Mouse (Mus musculus): ENCODE data around the gene Tex264. TPM values are rescaled to one million over a fixed set of nuclear protein-coding genes. Genes with fewer than 3 reads are reported as not detected.

The Tex264 gene
- polyA plus RNA-seq, 1 experiment from 2014 or later, result 67.2 TPM

DNA sequence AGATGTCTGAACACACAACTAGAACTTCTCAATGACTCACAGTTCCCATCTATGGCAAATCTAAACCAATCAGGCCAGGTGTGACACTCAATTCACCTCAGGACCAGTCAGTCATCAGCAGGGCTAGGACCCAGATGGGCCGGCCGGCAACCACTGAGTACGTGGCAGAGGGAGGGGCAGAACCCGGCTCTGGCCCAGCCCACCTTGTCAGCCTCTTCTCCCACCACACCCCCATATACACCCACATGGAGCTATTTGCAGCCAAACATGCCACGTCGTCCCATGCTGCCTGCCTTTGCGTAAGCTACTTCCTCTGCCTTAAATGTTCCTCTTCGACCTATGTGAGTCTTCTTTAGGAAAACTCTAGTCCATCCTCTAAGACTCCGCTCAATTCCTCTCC lies 9.8 kb downstream of the Tex264 start:
- peaks cover 16% of the 10 kb centered on the region for H3K36me3 ChIP-seq (ENCODE audit: control insufficient read depth, insufficient read depth, low read length)
- no peak overlapping the region for H3K4me3 ChIP-seq (ENCODE audit: low read depth, low read length)
- H3K27ac ChIP-seq (ENCODE audit: low read depth, low read length), result no peak overlapping the region
- 80% methylated on average over 9 of the region's 9 CpGs for WGBS
- no peak overlapping the region for H3K4me2 ChIP-seq (ENCODE audit: low read depth, low read length)
- no peaks in the 10 kb centered on the region for H3K9me3 ChIP-seq (ENCODE audit: control insufficient read depth, low read length)
- no peak overlapping the region for H3K9ac ChIP-seq (replicated peaks; ENCODE audit: low read depth, low read length)
- no peaks in the 10 kb centered on the region for H3K4me1 ChIP-seq (ENCODE audit: control insufficient read depth, insufficient read depth, low read length)
- ATAC-seq (ENCODE audit: low read depth), result no peak; the same call in 1 of the 2 replicates
- H3K27me3 ChIP-seq (ENCODE audit: control insufficient read depth, insufficient read depth, low read length), result no peaks in the 10 kb centered on the region

DNA sequence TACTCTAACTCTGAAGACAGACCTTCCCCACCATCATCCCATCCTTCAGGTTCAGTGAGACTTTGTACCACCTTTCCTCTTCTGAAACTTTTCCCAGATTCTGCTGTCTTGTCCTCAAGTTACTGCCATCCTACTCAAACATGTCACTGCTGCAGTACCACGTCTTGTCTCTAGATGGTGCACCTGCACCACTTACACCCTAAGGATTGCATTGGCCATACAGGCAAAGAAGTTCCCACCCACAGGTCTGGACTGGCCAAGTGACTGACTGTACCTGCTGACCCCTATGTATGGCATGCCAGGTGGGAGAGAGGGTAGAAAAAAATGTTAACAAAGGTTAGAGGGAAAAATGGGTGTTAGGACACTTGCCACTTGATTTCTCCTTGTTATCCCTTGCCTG lies 10.2 kb downstream of the Tex264 start:
- Histone ChIP-seq H3K27ac (ENCODE audit: low read depth, low read length) (no peak overlapping the region), H3K9ac (replicated peaks; ENCODE audit: low read depth, low read length) (no peak overlapping the region), H3K4me2 (ENCODE audit: low read depth, low read length) (no peak overlapping the region), H3K4me3 (ENCODE audit: low read depth, low read length) (no peak overlapping the region), H3K27me3 (ENCODE audit: control insufficient read depth, insufficient read depth, low read length) (no peaks in the 10 kb centered on the region), H3K36me3 (ENCODE audit: control insufficient read depth, insufficient read depth, low read length) (peaks cover 14% of the 10 kb centered on the region), H3K9me3 (ENCODE audit: control insufficient read depth, low read length) (no peaks in the 10 kb centered on the region), H3K4me1 (ENCODE audit: control insufficient read depth, insufficient read depth, low read length) (no peaks in the 10 kb centered on the region)
- ATAC-seq (ENCODE audit: low read depth), result peak; percentile 60; the same call in 1 of the 2 replicates
- WGBS, result 0% methylated on average over 1 of the region's 1 CpGs

DNA sequence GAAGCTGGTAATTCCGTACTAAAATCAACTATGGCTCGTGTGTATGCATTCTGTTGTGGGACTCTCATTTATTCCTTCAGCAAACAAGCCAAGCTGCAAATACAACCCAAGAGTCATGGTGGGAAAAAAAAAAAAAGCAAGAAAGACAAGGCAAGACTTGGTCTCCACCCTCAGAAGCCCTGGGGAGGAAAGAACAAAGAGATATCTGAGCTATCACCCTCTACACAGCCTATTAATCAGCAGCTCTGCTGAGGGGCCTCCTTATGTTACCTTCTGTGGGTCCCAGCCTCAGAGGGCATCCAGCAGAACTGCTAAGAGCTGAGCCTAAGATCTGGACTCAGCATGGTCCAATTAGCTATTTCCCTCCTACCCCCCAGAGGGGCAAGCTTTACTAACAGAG lies 11.9 kb downstream of the Tex264 start:
- no peak for ATAC-seq (ENCODE audit: low read depth)
- H3K36me3 ChIP-seq (ENCODE audit: control insufficient read depth, insufficient read depth, low read length), result peaks cover 12% of the 10 kb centered on the region

GRCm38 (mm10) chr9:106664856-106665255 lies 20.9 kb downstream of the Tex264 start:
- H3K9me3 ChIP-seq (ENCODE audit: control insufficient read depth, low read length), result no peaks in the 10 kb centered on the region
- peak overlapping the region; percentile 68 for H3K27ac ChIP-seq (ENCODE audit: low read depth, low read length)
- H3K27me3 ChIP-seq (ENCODE audit: control insufficient read depth, insufficient read depth, low read length), result no peaks in the 10 kb centered on the region
- H3K36me3 ChIP-seq (ENCODE audit: control insufficient read depth, insufficient read depth, low read length), result peaks cover 14% of the 10 kb centered on the region
- ATAC-seq (ENCODE audit: low read depth), result peak; percentile 29; the same call in 1 of the 2 replicates
- no peak overlapping the region for H3K4me3 ChIP-seq (ENCODE audit: low read depth, low read length)
- peaks cover 12% of the 10 kb centered on the region for H3K4me1 ChIP-seq (ENCODE audit: control insufficient read depth, insufficient read depth, low read length)
- H3K4me2 ChIP-seq (ENCODE audit: low read depth, low read length), result no peak overlapping the region
- H3K9ac ChIP-seq (replicated peaks; ENCODE audit: low read depth, low read length), result 0 out of 2 replicates have a peak overlapping the region, but pooled peaks have one; percentile 4
- 46% methylated on average over 6 of the region's 6 CpGs for WGBS

More for the DNA sequence above, 11.9 kb downstream of the Tex264 start:
- H3K27ac ChIP-seq (ENCODE audit: low read depth, low read length), result no peak overlapping the region
- H3K9ac ChIP-seq (replicated peaks; ENCODE audit: low read depth, low read length), result no peak overlapping the region
- no peaks in the 10 kb centered on the region for H3K4me1 ChIP-seq (ENCODE audit: control insufficient read depth, insufficient read depth, low read length)
- H3K4me2 ChIP-seq (ENCODE audit: low read depth, low read length), result no peak overlapping the region
- WGBS, result 82% methylated on average over 2 of the region's 2 CpGs
- no peak overlapping the region for H3K4me3 ChIP-seq (ENCODE audit: low read depth, low read length)
- H3K27me3 ChIP-seq (ENCODE audit: control insufficient read depth, insufficient read depth, low read length), result no peaks in the 10 kb centered on the region
- no peaks in the 10 kb centered on the region for H3K9me3 ChIP-seq (ENCODE audit: control insufficient read depth, low read length)

DNA sequence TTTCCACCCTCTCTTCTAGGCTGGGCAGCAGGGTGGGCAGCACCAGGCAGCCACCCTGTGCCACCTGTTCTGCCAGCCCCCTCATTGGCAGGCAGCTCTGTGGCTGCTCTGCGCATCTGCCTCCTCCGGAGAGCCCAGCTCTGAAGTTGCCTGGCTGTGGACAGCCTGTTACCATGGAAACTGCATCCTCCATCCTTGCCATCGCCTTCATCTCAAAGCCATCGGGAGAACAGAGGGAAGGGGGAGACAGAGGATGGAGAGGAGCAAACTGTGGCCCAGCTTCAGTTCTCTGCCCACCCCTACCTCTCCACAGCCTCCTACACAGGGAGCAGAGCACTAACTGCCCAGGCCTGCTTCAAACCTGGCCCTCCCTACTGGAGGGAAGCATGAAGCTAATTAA lies 21.3 kb downstream of the Tex264 start:
- Histone ChIP-seq H3K27me3 (ENCODE audit: control insufficient read depth, insufficient read depth, low read length) (no peaks in the 10 kb centered on the region), H3K9ac (replicated peaks; ENCODE audit: low read depth, low read length) (0 out of 2 replicates have a peak overlapping the region, but pooled peaks have one; percentile 4), H3K4me2 (ENCODE audit: low read depth, low read length) (no peak overlapping the region), H3K4me3 (ENCODE audit: low read depth, low read length) (no peak overlapping the region), H3K27ac (ENCODE audit: low read depth, low read length) (peak overlapping the region; percentile 68), H3K9me3 (ENCODE audit: control insufficient read depth, low read length) (no peaks in the 10 kb centered on the region), H3K36me3 (ENCODE audit: control insufficient read depth, insufficient read depth, low read length) (peaks cover 14% of the 10 kb centered on the region), H3K4me1 (ENCODE audit: control insufficient read depth, insufficient read depth, low read length) (peaks cover 12% of the 10 kb centered on the region)
- WGBS, result 22% methylated on average over 4 of the region's 4 CpGs
- peak; percentile 84 for ATAC-seq (ENCODE audit: low read depth)

- Histone ChIP-seq H3K9ac (replicated peaks; ENCODE audit: low read depth, low read length) (no peak overlapping the region), H3K27me3 (ENCODE audit: control insufficient read depth, insufficient read depth, low read length) (no peaks in the 10 kb centered on the region), H3K4me2 (ENCODE audit: low read depth, low read length) (no peak overlapping the region), H3K36me3 (ENCODE audit: control insufficient read depth, insufficient read depth, low read length) (peaks cover 22% of the 10 kb centered on the region), H3K4me3 (ENCODE audit: low read depth, low read length) (no peak overlapping the region), H3K9me3 (ENCODE audit: control insufficient read depth, low read length) (no peaks in the 10 kb centered on the region), H3K27ac (ENCODE audit: low read depth, low read length) (no peak overlapping the region), H3K4me1 (ENCODE audit: control insufficient read depth, insufficient read depth, low read length) (peaks cover 12% of the 10 kb centered on the region)
- ATAC-seq (ENCODE audit: low read depth), result no peak
- 66% methylated on average over 6 of the region's 6 CpGs for WGBS
Measured at GRCm38 (mm10) chr9:106663200-106663599, 22.5 kb downstream of the Tex264 start.

GRCm38 (mm10) chr9:106659935-106660334 lies 25.8 kb downstream of the Tex264 start:
- peaks cover 18% of the 10 kb centered on the region for H3K36me3 ChIP-seq (ENCODE audit: control insufficient read depth, insufficient read depth, low read length)
- no peak overlapping the region for H3K27ac ChIP-seq (ENCODE audit: low read depth, low read length)
- no peak overlapping the region for H3K4me2 ChIP-seq (ENCODE audit: low read depth, low read length)
- peaks cover 10% of the 10 kb centered on the region for H3K4me1 ChIP-seq (ENCODE audit: control insufficient read depth, insufficient read depth, low read length)
- WGBS, result 88% methylated on average over 1 of the region's 1 CpGs
- H3K27me3 ChIP-seq (ENCODE audit: control insufficient read depth, insufficient read depth, low read length), result no peaks in the 10 kb centered on the region
- H3K9ac ChIP-seq (replicated peaks; ENCODE audit: low read depth, low read length), result no peak overlapping the region
- H3K9me3 ChIP-seq (ENCODE audit: control insufficient read depth, low read length), result no peaks in the 10 kb centered on the region
- no peak overlapping the region for H3K4me3 ChIP-seq (ENCODE audit: low read depth, low read length)
- ATAC-seq (ENCODE audit: low read depth), result no peak

GRCm38 (mm10) chr9:106659441-106659840 lies 26.3 kb downstream of the Tex264 start:
- no peak overlapping the region for H3K27ac ChIP-seq (ENCODE audit: low read depth, low read length)
- 29% methylated on average over 7 of the region's 7 CpGs for WGBS
- H3K4me2 ChIP-seq (ENCODE audit: low read depth, low read length), result no peak overlapping the region
- H3K36me3 ChIP-seq (ENCODE audit: control insufficient read depth, insufficient read depth, low read length), result peaks cover 18% of the 10 kb centered on the region
- H3K9ac ChIP-seq (replicated peaks; ENCODE audit: low read depth, low read length), result no peak overlapping the region
- no peaks in the 10 kb centered on the region for H3K27me3 ChIP-seq (ENCODE audit: control insufficient read depth, insufficient read depth, low read length)
- H3K4me3 ChIP-seq (ENCODE audit: low read depth, low read length), result no peak overlapping the region
- H3K4me1 ChIP-seq (ENCODE audit: control insufficient read depth, insufficient read depth, low read length), result peaks cover 5% of the 10 kb centered on the region
- no peaks in the 10 kb centered on the region for H3K9me3 ChIP-seq (ENCODE audit: control insufficient read depth, low read length)
- no peak for ATAC-seq (ENCODE audit: low read depth)

- 39% methylated on average over 5 of the region's 5 CpGs for WGBS
- Histone ChIP-seq H3K4me1 (ENCODE audit: control insufficient read depth, insufficient read depth, low read length) (no peaks in the 10 kb centered on the region; the same call in 1 of the 2 replicates), H3K4me2 (ENCODE audit: low read depth, low read length) (no peak overlapping the region), H3K27me3 (ENCODE audit: control insufficient read depth, insufficient read depth, low read length) (no peaks in the 10 kb centered on the region), H3K27ac (ENCODE audit: low read depth, low read length) (no peak overlapping the region), H3K9me3 (ENCODE audit: control insufficient read depth, low read length) (no peaks in the 10 kb centered on the region), H3K4me3 (ENCODE audit: low read depth, low read length) (no peak overlapping the region), H3K36me3 (ENCODE audit: control insufficient read depth, insufficient read depth, low read length) (peaks cover 16% of the 10 kb centered on the region), H3K9ac (replicated peaks; ENCODE audit: low read depth, low read length) (no peak overlapping the region)
- ATAC-seq (ENCODE audit: low read depth), result no peak
Measured at GRCm38 (mm10) chr9:106657592-106657991, 28.1 kb downstream of the Tex264 start.

Measured in neural tube, embryonic 14.5 days (tissue).